Mouse (Mus musculus) embryo, embryonic 11.5 days (tissue): ENCODE measurements around the gene Spint2.
"Not testable (repeated sequence)": the region's sequence is repeated elsewhere in the genome, so short reads cannot be mapped to it uniquely, and the experiment has no call there.

ENCODE experiments used
- DNase-seq: peaks from one replicate; pipeline ENCODE4 v3.0.0-alpha.2; 2012; ENCODE audit warnings: low read depth, low spot score

Gene Spint2

DNA sequence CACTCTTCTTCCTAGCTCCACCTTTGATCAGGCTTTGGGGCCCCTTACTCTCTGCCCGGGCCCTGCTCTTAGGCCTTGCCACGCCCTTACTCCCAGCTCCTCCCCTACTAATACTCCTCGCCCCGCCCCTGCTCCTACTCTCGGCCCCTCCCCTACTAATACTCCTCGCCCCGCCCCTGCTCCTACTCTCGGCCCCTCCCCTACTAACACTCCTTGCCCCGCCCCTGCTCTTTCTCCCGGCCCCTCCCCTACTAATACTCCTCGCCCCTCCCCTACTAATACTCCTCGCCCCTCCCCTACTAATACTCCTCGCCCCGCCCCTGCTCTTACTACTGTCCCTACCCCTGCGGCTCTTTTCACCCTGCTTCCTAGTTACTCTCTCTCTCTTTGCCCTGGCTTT, 70.7 kb downstream of the Spint2 start:
- DNase-seq = not testable (repeated sequence)
